Mouse (Mus musculus) neural tube, embryonic 11.5 days (tissue): ENCODE measurements at regions not wholly inside any gene's neighbourhood (a gene's known extent, or its start where the extent isn't known, plus 50 kb on each side); places are given as distances from the start of the nearest gene placed in this dataset.

Experiments
- ATAC-seq: fragments of 200-750 bp; cut with Nextera tagmentation; 2 replicates; pipeline ENCODE4 v1.8.0; 2017; ENCODE audit warnings: moderate number of reproducible peaks, mild to moderate bottlenecking, moderate TSS enrichment, moderate library complexity; ENCODE audit not compliant: insufficient read depth, low FRiP score, low TSS enrichment
- DNase-seq: peaks from one replicate; pipeline ENCODE4 v3.0.0-alpha.2; 2015; ENCODE audit warnings: low spot score
- H3K27ac ChIP-seq: fragments of 300-500 bp; sonication (generic); 2 replicates; pipeline ENCODE4 v1.5.1; 2014; ENCODE audit warnings: low read depth, mild to moderate bottlenecking, low read length
- H3K27me3 ChIP-seq: fragments of 300-500 bp; sonication (generic); 2 replicates; pipeline ENCODE4 v1.6.1; 2014; ENCODE audit warnings: mild to moderate bottlenecking, low read length, mixed read lengths; ENCODE audit not compliant: control insufficient read depth, insufficient read depth
- H3K36me3 ChIP-seq: fragments of 300-500 bp; sonication (generic); 2 replicates; pipeline ENCODE4 v1.6.1; 2014; ENCODE audit warnings: mild to moderate bottlenecking, low read length, moderate library complexity, mixed read lengths; ENCODE audit not compliant: control insufficient read depth, insufficient read depth
- H3K4me1 ChIP-seq: fragments of 300-500 bp; sonication (generic); 2 replicates; pipeline ENCODE4 v1.6.1; 2014; ENCODE audit warnings: low read length, mixed read lengths; ENCODE audit not compliant: control insufficient read depth, insufficient read depth
- H3K4me2 ChIP-seq: fragments of 300-500 bp; sonication (generic); 2 replicates; pipeline ENCODE4 v1.6.1; 2014; ENCODE audit warnings: low read depth, mild to moderate bottlenecking, moderate library complexity
- H3K4me3 ChIP-seq: fragments of 300-500 bp; sonication (generic); 2 replicates; pipeline ENCODE4 v1.5.1; 2014; ENCODE audit warnings: low read depth, low read length
- H3K9ac ChIP-seq: fragments of 300-500 bp; sonication (generic); 2 replicates; pipeline ENCODE4 v1.6.1; 2014; ENCODE audit warnings: mild to moderate bottlenecking, low read length
- H3K9me3 ChIP-seq: fragments of 300-500 bp; sonication (generic); 2 replicates; pipeline ENCODE4 v1.6.1; 2016; ENCODE audit warnings: low read length; ENCODE audit not compliant: control insufficient read depth
- WGBS: fragments of 180-500 bp; shearing (Covaris S2); extraction: QIAGEN DNeasy Blood & Tissue Kit; methylation state at CpG from one replicate; pipeline ENCODE4 v1.1.7; 2014; 5-methylcytosine and 5-hydroxymethylcytosine counted together

GRCm38 (mm10) chr3:52625125-52625524 is 357.0 kb downstream of the Foxo1 start:
- no peak for DNase-seq
- H3K36me3 ChIP-seq = no peaks in the 10 kb centered on the region
- H3K4me1 ChIP-seq = no peaks in the 10 kb centered on the region
- no peak for ATAC-seq
- H3K9me3 ChIP-seq = no peaks in the 10 kb centered on the region
- no peak overlapping the region for H3K9ac ChIP-seq
- no peak overlapping the region for H3K27ac ChIP-seq
- H3K4me2 ChIP-seq = no peak overlapping the region
- no peak overlapping the region for H3K4me3 ChIP-seq
- 73% methylated on average over 1 of the region's 1 CpGs for WGBS
- no peaks in the 10 kb centered on the region for H3K27me3 ChIP-seq

- ATAC-seq = no peak
- Histone ChIP-seq H3K4me3 (no peak overlapping the region), H3K4me1 (no peaks in the 10 kb centered on the region), H3K27ac (no peak overlapping the region), H3K9ac (no peak overlapping the region), H3K27me3 (no peaks in the 10 kb centered on the region), H3K9me3 (no peaks in the 10 kb centered on the region), H3K4me2 (no peak overlapping the region), H3K36me3 (no peaks in the 10 kb centered on the region)
- WGBS = 89% methylated on average over 8 of the region's 8 CpGs
- no peak for DNase-seq
Measured at GRCm38 (mm10) chr3:52622530-52622929, 354.4 kb downstream of the Foxo1 start.

GRCm38 (mm10) chr3:52621936-52622335 is 353.8 kb downstream of the Foxo1 start:
- DNase-seq = no peak
- Histone ChIP-seq H3K27me3 (no peaks in the 10 kb centered on the region), H3K4me2 (no peak overlapping the region), H3K36me3 (no peaks in the 10 kb centered on the region), H3K4me3 (no peak overlapping the region), H3K4me1 (no peaks in the 10 kb centered on the region), H3K9ac (no peak overlapping the region), H3K9me3 (no peaks in the 10 kb centered on the region), H3K27ac (no peak overlapping the region)
- WGBS = 87% methylated on average over 8 of the region's 8 CpGs
- ATAC-seq = no peak

GRCm38 (mm10) chr3:52618925-52619224 is 350.7 kb downstream of the Foxo1 start:
- no peaks in the 10 kb centered on the region for H3K36me3 ChIP-seq
- H3K27me3 ChIP-seq = no peaks in the 10 kb centered on the region
- no peak overlapping the region for H3K27ac ChIP-seq
- no peak overlapping the region for H3K4me2 ChIP-seq
- H3K4me3 ChIP-seq = no peak overlapping the region
- 89% methylated on average over 2 of the region's 2 CpGs for WGBS
- no peaks in the 10 kb centered on the region for H3K9me3 ChIP-seq
- DNase-seq (no peak), ATAC-seq (no peak)
- no peak overlapping the region for H3K9ac ChIP-seq
- no peaks in the 10 kb centered on the region for H3K4me1 ChIP-seq

- Histone ChIP-seq H3K36me3 (no peaks in the 10 kb centered on the region), H3K4me2 (no peak overlapping the region), H3K9me3 (no peaks in the 10 kb centered on the region), H3K9ac (no peak overlapping the region), H3K4me1 (no peaks in the 10 kb centered on the region), H3K27ac (no peak overlapping the region), H3K4me3 (no peak overlapping the region), H3K27me3 (no peaks in the 10 kb centered on the region)
- WGBS = 77% methylated on average over 7 of the region's 7 CpGs
- no peak for DNase-seq
- ATAC-seq = no peak
Measured at GRCm38 (mm10) chr3:52618212-52618924, 350.2 kb downstream of the Foxo1 start.

GRCm38 (mm10) chr3:52617413-52618149 is 349.4 kb downstream of the Foxo1 start:
- H3K4me3 ChIP-seq = no peak overlapping the region
- no peaks in the 10 kb centered on the region for H3K4me1 ChIP-seq
- no peaks in the 10 kb centered on the region for H3K36me3 ChIP-seq
- H3K27me3 ChIP-seq = no peaks in the 10 kb centered on the region
- ATAC-seq (no peak), DNase-seq (no peak)
- WGBS = 39% methylated on average over 8 of the region's 8 CpGs
- H3K4me2 ChIP-seq = no peak overlapping the region
- H3K27ac ChIP-seq = no peak overlapping the region
- no peak overlapping the region for H3K9ac ChIP-seq
- H3K9me3 ChIP-seq = no peaks in the 10 kb centered on the region

GRCm38 (mm10) chr3:52611881-52612280 is 343.7 kb downstream of the Foxo1 start:
- H3K27ac ChIP-seq = no peak overlapping the region
- 91% methylated on average over 8 of the region's 8 CpGs for WGBS
- no peak overlapping the region for H3K4me2 ChIP-seq
- no peaks in the 10 kb centered on the region for H3K27me3 ChIP-seq
- DNase-seq (no peak), ATAC-seq (no peak)
- H3K9ac ChIP-seq = no peak overlapping the region
- no peaks in the 10 kb centered on the region for H3K4me1 ChIP-seq
- no peaks in the 10 kb centered on the region for H3K9me3 ChIP-seq
- H3K36me3 ChIP-seq = no peaks in the 10 kb centered on the region
- no peak overlapping the region for H3K4me3 ChIP-seq

GRCm38 (mm10) chr3:52610466-52610865 is 342.3 kb downstream of the Foxo1 start:
- WGBS = 74% methylated on average over 3 of the region's 3 CpGs
- Histone ChIP-seq H3K36me3 (no peaks in the 10 kb centered on the region), H3K4me1 (no peaks in the 10 kb centered on the region), H3K27me3 (no peaks in the 10 kb centered on the region), H3K4me3 (no peak overlapping the region), H3K4me2 (no peak overlapping the region), H3K9me3 (no peaks in the 10 kb centered on the region), H3K27ac (no peak overlapping the region), H3K9ac (no peak overlapping the region)
- DNase-seq (no peak), ATAC-seq (no peak)

- 87% methylated on average over 5 of the region's 5 CpGs for WGBS
Measured at GRCm38 (mm10) chr3:52608086-52608426, 339.9 kb downstream of the Foxo1 start.

More at GRCm38 (mm10) chr3:52608086-52608426, 339.9 kb downstream of the Foxo1 start:
- no peaks in the 10 kb centered on the region for H3K27me3 ChIP-seq
- H3K4me3 ChIP-seq = no peak overlapping the region
- H3K27ac ChIP-seq = no peak overlapping the region
- no peaks in the 10 kb centered on the region for H3K36me3 ChIP-seq
- H3K9me3 ChIP-seq = no peaks in the 10 kb centered on the region
- no peak for DNase-seq
- no peak overlapping the region for H3K9ac ChIP-seq
- no peak overlapping the region for H3K4me2 ChIP-seq
- ATAC-seq = no peak
- no peaks in the 10 kb centered on the region for H3K4me1 ChIP-seq
